Mouse (Mus musculus): ENCODE results near the gene Gm11992.

The Gm11992 gene

DNA sequence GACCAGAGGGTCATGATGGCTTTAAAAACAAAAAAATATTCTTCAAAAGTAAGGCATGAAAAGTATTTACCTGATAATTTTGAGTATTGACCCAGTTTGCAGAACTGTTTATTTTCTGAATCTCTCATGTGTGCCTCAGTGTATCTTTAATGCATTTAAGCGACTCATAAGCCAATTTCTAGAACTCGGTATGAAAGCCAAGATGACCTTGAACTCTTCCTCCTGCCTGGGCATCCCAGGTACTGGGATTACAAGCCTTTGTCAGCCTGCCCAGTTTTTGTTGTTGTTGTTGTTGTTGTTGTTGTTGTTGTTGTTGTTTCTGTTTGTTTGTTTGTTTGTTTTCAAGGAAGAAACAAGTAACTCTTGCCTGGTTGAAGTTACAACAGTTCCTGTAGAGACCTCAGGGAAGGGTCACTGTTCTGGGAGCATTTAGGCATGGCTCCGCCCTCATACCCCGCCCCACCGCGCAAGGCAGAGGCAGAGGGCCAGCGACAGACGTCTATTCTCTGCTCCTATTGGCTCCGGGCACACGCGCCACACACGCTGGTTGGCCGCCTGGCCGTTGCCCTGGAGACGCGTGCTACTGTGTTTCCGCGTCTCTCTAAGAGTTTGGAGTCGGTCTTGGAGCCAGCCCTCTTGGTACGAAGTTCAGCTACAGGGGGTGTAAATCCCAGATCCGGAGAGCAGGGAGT is at the start of gene Gm11992:
TSS of gene Gm11992 (plus strand) at position 584 of the 692 bp plus-strand sequence.
- peak; percentile 82 for DNase-seq (ENCODE audit: low read depth, low spot score)

DNA sequence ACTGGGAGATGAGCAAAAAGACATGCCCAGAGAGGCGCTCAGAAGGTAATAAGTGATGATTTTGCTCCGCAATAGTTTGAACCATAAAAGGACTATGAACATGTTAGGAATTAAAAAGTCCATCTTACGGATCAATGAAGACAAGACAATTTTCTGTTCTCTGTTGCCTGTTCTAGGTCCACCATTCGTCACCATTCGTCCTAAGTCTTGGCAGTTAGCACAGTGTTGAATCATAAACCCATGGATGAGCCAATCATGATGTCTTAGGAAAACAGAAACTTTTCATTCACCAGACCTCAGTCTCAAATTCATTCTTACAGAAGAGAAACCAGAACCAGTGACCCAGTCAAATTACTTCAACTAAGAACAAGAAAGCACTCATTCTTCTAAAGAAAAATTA is 39.6 kb upstream of the Gm11992 start:
- DNase-seq (ENCODE audit: low read depth, low spot score) = no peak

DNA sequence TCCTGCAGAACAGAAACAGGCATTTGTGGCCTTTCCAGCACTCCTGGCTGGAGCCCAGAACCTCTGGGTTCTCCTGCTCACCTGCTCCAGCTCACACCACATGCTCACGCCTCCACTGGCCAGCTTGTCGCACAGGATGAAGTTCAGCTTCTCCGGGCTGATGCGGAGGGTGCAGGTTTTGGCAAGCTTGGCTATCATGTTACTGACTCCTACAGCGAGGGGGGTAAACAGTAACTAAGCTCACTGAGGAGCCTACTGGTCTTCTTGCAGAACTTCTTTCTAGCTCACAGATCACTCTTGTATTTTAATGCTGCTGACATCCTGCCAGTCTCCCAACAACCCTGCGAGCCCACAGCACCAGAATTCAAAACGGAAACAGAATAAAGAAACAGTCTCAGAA is 38.0 kb upstream of the Gm11992 start:
- DNase-seq (ENCODE audit: low read depth, low spot score) = no peak

DNA sequence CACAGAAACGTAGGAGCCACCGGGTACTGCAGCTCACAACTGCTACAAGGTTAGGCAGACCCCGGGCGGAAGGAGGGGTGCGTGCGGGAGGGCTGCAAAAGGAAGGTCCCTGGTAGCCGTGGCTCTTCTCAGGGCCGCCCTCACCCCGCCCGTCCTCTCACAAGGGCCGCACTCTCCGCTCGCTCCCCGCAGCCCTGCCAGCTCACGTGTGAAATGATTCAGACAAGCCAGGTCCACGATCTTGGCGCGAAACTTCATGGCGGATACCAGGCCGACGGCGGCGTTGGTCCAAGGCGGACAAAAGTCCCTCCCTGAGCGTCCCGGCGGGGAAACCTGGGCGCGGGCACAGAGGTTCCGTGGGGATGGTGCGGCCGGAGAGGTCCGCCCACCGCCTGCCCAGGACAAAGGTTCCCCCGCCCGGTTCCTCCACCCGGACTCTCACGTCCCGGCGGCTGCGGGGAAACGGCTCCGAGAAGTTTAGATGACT is 37.5 kb upstream of the Gm11992 start, which contains the start of gene Hus1:
TSS of gene Hus1 (minus strand) at position 339 of the 487 bp plus-strand sequence.
- peak; percentile 77 for DNase-seq (ENCODE audit: low read depth, low spot score)

DNA sequence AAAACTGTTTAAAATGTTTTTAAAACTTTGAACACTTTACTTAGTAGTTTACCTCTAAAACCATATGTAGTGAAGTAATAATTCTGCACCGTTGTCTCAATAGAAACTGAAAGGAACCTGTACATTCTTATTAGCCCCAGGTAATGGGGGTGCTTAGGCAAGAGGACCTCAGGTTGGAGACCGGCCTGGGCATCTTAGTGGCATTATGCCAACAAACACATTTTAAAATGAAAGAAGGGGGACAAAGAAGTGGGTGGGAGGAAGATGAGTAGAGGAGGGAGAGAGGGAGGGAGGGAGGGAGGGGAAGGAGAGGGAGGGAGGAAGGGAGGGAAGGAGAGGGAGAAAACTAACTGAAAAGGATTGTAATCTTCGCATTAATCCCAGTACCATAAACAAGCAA is 37.0 kb upstream of the Gm11992 start:
- DNase-seq (ENCODE audit: low read depth, low spot score) = peak; percentile 19

DNA sequence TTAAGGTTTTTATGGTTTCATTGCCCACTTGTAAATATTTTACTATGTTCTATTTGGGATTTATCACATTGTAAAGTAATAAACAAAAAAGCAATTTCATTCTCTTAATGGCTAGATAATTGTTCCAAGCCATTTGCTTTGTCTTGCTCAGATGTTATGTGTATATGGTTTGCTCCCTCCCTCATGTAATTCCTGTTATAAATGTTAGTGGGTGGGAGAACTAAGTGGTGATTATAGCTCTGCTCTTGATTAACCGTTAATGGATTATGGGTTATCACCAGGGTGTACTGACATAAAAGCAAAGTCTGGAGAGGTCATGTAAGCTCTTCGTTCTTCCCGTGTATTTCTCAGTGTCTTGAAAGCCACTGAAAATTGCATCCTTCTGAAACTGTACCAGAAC is 33.7 kb upstream of the Gm11992 start:
- DNase-seq (ENCODE audit: low read depth, low spot score) = no peak

DNA sequence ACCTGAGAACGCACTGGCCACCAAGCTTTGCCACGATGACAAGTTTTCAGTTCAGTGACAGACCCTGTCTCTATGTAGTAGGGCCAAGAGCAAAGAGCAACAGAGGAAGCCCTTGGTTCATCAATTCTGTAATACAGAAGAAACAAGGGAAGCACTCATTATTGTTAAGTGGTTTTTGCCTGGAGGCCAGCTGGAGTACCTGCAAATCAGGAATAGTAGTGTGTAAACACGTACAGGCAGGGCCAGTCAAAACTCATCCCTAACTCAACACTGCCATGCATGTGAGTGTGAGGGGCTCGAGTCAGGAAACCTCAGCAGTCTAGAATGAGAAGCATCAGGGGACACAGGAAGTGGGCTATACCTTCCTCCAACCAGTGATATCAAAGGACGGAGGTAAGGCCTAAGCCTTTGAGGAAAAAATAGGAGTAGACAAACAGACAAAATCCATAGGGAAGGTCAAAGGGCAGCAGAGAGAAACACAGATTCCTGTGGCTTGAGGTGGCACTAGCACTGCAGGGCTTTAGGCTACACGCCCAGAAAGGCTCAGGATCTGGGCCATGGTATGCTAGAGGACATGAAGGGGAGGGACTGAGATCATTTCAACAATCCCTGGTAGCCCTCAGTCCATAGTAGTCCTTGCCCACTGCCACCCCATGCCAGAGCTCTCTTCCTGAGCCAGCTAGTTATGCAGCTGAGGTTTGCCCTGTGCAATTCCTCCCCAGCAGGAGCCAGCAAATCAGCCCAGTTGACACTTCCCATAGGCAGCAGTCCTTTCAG is 29.7 kb upstream of the Gm11992 start:
- no peak for DNase-seq (ENCODE audit: low read depth, low spot score)

DNA sequence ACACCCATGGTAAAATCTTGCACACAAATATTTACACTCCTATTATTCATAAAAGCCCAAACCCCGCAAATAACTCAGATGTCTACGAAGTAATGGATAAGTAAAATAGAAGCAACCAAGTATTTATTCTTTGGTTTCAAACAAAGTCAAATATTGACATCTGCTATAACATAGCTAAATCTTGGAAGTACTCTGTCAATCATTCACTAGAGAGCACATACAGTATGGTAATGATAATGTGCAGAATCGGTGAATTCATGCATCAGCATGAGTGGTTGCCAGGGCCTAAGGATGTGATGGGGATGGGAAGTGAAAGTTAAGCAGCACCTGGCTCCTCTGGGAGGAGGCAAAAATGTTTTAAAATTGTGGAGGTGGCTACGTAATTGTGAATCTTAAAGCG is 28.2 kb upstream of the Gm11992 start:
- no peak for DNase-seq (ENCODE audit: low read depth, low spot score)

DNA sequence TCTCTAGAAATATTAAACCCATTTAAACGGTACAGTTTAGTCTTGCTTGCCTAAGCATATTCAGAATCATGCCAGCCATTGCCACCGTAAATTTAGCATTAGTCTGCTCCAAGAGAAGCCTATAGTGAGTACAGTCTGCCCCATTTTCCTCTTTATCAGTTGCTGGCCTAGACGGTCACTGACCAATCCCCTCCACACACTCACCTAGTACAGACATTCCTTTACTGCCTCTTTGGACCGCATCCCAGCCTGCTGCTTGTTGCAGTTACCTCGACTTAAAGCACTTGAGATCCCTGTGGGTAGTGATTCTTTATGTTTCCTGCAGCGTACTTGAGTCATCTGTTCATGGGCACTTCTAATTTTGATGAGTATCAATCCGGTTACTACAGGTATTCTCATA is 23.6 kb upstream of the Gm11992 start:
- DNase-seq (ENCODE audit: low read depth, low spot score) = no peak

DNA sequence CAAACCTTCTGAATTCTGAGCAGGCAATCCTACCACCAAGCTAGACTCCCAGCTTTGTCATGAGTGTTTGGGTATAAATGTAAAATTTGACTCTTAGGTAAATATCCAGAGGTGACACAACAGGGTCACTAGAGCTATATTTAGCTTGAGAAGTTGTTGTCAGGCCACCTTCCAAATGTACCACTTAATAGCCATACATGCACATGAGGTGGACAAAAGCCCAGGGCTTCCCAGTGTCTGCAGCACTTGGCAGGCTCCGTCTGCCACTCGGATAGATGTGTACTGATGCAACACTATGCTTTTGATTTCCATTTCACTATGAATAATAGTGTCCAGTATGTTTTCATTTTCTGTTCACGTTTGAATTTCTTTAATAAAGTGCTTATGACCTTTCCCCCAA is 23.2 kb upstream of the Gm11992 start:
- no peak for DNase-seq (ENCODE audit: low read depth, low spot score)

DNA sequence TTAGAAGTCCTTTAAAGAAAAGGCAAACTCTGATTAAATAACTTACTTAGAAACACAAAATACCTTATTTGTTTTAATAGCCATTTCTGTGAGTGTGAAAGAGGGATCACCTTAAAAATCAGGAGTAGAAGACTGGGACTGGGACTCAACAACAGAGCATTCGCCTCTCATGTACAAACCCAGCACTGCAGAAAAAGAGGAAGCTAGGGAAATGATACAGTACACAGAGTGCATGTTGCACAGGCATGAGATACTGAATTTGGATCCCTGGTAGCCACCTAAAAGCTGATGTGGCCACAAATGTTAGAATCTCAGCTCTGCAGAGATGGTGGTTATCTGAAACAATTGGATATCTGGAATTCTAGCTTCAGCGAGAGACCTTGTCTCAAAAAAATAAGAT is 16.9 kb upstream of the Gm11992 start:
- DNase-seq (ENCODE audit: low read depth, low spot score) = no peak

DNA sequence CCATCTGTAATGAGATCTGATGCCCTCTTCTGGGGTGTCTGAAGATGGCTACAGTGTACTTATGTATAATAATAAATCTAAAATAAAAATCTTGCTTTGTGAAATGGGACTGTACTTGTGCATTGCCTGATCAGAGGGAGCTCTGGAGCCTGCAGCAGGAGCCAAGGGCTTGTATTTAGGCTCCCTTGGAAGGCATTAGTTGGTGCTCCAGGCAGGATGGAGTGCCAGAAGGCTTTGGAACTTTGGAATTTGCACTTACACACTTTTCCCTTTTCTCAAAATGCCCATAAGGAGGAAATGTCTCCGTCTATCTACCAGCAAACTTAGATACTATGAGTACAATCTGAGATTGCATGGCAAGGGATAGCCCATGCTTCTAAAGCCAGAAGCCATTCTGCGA is 1.8 kb upstream of the Gm11992 start:
- no peak for DNase-seq (ENCODE audit: low read depth, low spot score)

DNA sequence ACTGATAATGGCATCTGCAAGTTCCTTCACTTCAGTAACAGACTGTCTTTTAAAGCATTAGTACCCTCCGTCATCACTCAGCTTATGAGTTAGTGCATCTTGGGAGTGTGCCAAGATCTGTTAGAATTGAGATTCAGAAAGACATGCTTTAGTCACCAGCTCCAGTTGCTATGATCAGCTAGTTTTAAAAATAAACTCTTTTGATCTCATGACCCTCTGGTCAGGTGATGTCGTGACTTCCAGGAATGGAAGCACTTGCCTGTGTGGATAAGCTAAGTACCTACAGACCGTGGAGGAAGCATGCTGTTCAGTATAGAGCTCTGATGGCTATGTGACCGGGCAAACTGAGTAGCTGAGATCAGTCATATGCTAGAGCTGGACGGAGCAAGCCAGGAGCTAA is 1.4 kb upstream of the Gm11992 start:
- DNase-seq (ENCODE audit: low read depth, low spot score) = no peak

DNA sequence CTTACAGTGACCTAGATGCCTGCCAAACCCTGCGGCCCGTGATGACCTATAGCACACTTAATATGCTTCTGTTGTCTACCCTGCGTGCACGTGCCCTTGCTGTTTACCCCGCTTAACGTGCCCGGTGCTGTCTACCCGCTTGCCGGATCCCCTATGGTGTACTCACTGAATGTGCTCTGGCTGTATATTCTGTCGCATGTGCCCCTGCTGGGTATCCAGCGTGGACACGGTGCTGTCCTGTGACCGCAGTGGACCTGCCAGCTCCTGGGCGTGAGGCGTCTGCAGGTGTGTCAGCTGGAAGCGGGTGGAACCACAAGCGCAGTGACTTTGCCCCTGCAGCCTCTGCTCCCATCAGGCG is 288 bp downstream of the Gm11992 start, which contains the start of gene Sun3:
TSS of gene Sun3 (minus strand) at position 289 of the 358 bp plus-strand sequence.
- DNase-seq (ENCODE audit: low read depth, low spot score) = no peak

DNA sequence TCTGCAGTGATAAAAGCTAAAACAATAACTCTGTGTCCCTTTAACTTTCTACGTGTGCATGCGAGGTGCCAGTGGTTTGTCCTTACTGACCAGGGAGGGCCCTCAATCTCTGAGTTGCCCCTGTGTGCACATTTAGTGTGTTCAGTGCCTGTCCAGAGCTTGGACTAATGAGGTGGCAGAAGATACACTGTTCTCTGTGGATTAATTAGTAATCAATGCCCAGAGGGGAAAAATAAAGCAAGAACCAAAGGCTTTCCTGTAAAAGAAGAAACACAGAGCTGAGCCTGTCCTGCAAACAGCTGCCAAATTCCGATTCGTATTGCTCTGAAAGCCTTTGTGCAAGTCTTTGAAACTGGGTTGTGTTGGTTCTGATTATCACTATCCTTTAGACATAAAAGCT is 1.8 kb downstream of the Gm11992 start:
- no peak for DNase-seq (ENCODE audit: low read depth, low spot score)

DNA sequence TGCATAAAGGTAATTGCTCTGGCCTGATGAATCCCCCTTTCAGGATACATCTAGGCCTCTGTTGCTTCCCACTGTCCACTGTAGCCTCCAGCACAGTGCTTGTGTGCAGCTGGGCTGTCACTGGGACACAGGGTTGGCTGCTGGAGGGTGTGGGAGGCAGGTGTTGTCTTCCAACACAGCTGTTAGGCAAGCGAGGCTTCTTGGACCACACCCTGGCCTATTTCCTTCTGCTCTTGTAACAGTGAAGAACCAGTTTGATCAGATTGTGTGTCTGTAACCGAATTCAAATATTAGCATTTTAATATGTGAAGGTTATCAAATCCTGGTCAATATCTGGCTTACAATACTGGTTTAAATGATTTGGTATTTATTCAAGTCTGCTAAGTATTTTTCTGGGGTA is 3.5 kb downstream of the Gm11992 start:
- DNase-seq (ENCODE audit: low read depth, low spot score) = no peak

DNA sequence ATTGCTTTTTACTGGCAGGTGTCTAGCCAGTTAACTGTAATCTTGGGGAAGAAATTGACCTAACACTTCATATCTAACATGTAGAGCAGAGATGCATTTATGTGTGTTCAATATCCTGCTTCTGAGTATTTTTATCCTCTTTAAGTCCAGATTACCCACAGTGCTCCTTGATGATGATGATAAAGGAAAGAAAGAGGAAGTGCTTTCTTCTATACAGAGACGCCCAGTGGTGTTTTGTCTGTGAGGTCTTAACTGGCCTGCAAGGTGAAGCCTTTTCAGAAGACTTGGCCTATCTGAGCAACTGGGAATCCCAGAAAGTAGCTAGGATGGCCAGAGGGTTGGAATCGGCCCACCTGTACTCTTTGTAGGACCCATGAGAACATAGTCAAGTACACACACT is 8.5 kb downstream of the Gm11992 start:
- DNase-seq (ENCODE audit: low read depth, low spot score) = no peak

DNA sequence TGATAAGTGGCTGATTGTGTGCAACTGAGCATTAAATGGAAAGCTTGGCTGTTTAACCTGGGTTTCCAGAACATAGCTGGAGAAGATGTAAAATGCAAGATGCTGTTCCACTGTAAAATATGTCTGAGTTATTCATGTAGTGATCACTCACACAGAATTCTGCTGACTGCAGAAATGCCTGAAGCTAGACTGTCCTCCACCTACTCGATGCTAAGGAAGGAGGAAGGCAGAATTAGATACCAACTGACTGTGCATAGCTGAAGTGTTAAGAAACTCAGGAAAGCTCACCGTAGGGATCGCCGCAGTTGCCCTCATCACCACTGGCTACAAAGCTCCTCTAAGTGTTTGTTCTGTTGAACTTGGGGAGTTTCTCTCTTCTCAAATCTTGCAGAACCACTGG is 9.3 kb downstream of the Gm11992 start:
- no peak for DNase-seq (ENCODE audit: low read depth, low spot score)

DNA sequence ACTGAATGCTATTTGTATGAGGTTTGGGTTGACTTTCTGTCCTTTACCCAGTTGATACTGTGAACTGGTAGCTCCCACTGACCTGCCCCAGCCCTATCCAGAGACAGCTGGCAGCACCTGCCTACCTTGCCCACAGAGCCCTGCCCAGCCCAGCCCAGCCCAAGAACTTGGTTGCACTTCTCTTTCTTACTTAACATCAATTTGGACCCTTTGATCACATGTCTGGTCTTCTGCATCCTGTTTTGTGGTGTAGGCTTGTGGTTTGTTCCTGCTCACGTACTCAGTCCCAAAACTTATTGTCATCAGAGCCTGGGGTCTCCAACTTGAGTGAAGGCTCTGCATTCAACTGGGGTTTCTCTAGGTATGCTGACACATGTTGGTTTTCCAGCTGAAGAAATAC is 11.6 kb downstream of the Gm11992 start:
- no peak for DNase-seq (ENCODE audit: low read depth, low spot score)

DNA sequence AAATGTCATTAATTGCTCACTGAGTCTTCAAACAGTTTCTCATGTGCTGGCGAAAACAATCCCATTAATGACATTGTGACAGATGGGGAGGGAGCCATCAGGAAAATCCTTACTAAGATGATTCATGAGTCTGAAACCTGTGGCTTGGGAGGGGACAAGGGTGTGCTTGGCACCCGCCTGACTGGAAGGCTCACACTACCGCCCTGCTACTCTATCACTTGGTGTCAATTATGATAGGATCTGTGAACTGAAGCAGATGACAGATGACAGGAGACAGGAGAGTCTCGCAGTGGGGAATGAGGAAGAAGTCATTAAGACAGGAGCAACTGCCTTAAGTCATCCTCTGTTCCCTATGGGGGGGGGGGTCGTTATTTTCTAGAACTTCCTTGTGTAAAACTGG is 12.1 kb downstream of the Gm11992 start:
- no peak for DNase-seq (ENCODE audit: low read depth, low spot score)

DNA sequence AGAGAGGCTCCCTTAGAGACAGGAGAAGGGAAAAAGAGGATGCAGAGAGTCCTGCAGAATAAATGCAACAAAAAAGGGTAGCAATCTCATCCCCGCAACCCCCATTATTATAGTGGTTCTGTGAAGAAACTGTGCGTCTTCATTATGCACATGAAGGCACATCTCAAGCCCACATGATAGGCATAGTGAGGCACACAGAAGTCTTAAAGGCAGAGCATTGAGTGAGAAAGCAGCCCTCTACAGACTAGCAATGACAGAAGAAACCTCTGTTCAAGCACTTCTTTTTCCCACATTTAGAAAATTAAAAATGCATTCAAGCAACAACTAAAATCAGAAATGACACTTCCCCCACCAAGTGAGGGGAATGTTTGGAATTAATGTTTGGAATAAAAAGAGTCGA is 28.1 kb downstream of the Gm11992 start:
- DNase-seq (ENCODE audit: low read depth, low spot score) = no peak

DNA sequence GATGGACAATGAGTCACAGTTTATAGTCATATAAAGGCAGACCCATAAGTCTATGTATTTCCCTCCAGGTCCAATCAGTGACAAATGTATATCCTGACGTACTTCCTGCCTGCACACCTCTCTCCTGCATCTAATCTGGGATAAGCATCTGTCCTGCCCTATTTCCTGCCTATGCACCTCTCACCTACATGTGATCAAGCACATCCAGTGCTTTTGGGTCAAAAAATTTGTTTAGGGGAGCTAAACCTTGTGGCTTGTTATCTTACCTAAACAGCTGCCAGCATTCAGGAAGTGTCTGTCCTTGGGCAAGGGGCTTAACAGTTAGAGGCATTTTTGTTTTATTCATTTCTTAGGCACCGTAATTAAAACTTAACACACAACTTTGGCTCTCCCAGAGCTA is 64.8 kb downstream of the Gm11992 start:
- DNase-seq (ENCODE audit: low read depth, low spot score) = no peak
